Mouse (Mus musculus) erythroblast, embryonic 14.5 days (primary cell): Measurements from ENCODE around the gene Dnpep.

Experiments
- GATA1 ChIP-seq: IDR thresholded peaks from 2 replicates; pipeline ENCODE4 v1.6.1; 2012; ENCODE audit warnings: low read length, inconsistent platforms, mixed read lengths
- TAL1 ChIP-seq: IDR thresholded peaks from 3 replicates; pipeline ENCODE4 v1.6.1; 2012; ENCODE audit warnings: low read length, inconsistent platforms, mixed read lengths

DNA sequence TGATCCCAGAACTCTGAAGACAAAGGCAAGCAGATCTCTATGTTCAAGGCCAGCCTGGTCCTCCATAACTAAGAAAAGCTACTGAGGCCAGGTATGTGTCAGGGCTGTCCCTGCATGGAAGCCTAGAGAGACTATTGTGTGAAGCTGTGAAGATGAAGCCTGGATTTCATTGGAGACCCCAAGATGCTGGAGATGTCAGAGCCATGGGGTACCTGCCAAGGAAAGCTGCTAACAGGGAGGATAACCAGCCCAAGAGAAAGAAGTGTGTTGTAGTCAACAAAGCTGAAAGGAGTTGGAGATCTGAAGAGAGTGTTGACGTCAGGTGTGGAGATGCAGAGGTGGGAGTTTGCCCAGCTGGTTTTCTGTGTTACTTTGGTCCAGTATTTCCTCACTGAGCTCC, 13.5 kb upstream of the Dnpep start:
- no peak for TF ChIP-seq GATA1
- no peak for TF ChIP-seq TAL1
